Mouse (Mus musculus) splenic B cell, adult 2 months (primary cell): ENCODE results near the gene Mapk1ip1.

Experiments used
- DNase-seq: peaks from one replicate; pipeline ENCODE4 v3.0.0-alpha.2; 2011; ENCODE audit warnings: low read depth, low spot score
- H3K27me3 ChIP-seq: 2 replicates; pipeline ENCODE4 v1.6.1; 2012; ENCODE audit warnings: mild to moderate bottlenecking, low read length, moderate library complexity, mixed read lengths; ENCODE audit not compliant: control insufficient read depth, poor library complexity, insufficient read depth, severe bottlenecking
- H3K36me3 ChIP-seq: 2 replicates; pipeline ENCODE4 v1.6.1; 2012; ENCODE audit warnings: mild to moderate bottlenecking, low read length, moderate library complexity, mixed read lengths; ENCODE audit not compliant: control insufficient read depth, poor library complexity, insufficient read depth, severe bottlenecking

Mapk1ip1 gene

DNA sequence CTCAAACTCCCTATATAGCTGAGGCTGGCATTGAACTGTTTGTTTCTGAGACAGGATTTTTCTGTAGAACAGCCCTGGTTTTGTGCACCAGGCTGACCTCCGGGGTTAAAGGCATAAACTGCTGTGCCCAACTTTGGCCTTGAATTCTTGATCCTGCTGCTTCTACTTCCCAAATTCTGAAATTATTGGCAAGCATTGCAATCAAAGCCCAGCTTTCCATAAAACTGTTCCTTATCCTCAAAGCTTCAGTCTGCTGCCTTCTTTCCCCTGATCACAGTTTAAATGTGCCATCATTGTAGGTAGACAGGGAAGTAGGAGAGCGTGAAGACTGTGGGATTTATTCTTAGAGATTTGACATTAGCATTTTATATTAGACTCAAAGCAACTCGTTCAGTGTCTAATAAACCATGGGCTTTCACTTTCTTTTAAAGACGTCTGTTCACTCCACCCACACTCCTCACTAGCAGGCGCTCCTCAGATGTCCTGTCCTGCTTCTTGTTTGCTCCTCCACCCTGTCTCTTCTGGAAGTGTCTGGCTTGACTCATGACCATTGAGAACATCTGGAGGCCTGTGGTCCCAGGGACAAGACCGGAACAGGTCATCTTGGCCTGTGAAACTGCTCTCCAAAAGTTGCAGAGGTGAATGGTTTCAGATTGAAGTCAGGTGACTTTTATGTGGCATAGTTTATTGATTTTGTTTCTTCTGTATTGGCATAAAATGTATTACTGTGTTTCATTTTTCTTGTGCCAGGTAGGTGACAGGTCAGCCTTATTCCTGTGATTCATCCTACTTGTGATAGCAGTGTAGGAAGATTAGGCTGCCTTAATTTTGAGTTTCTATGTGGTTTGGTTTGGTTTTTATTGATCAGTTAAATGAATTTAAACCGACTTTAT lies 2.2 kb upstream of the Mapk1ip1 start:
- no peaks in the 10 kb centered on the region for H3K27me3 ChIP-seq
- DNase-seq, result no peak

GRCm38 (mm10) chr7:138847316-138848027 lies 1.4 kb upstream of the Mapk1ip1 start:
- Histone ChIP-seq H3K27me3 (no peaks in the 10 kb centered on the region), H3K36me3 (peaks cover 3% of the 10 kb centered on the region; the same call in 1 of the 2 replicates)
- DNase-seq, result peak; percentile 9

More for the DNA sequence above, 2.2 kb upstream of the Mapk1ip1 start:
- H3K36me3 ChIP-seq, result peaks cover 3% of the 10 kb centered on the region; the same call in 1 of the 2 replicates

- DNase-seq, result no peak
- Histone ChIP-seq H3K36me3 (peaks cover 3% of the 10 kb centered on the region), H3K27me3 (no peaks in the 10 kb centered on the region)
These were observed 474 bp upstream of the Mapk1ip1 start for GRCm38 (mm10) chr7:138846502-138846991.

DNA sequence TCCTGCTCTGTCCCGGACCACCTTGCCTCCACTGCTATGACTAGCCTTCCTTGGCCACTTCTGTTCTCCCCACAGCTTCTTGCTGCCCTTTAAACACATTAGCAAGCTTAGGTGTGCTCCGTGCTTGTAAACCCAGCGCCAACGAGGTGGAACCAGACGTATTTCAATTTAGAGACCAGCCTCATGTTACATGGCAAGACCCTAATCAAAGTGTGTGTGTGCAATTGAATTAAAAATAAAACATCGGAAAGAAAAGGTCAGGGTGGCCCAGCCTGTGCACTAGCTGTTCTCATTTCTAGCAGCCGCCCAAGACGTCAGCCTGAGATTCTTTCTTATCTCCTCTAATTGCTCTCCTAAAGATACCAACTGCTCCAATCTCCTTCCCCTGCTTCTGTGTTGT lies 962 bp downstream of the Mapk1ip1 start:
- no peaks in the 10 kb centered on the region for H3K27me3 ChIP-seq
- H3K36me3 ChIP-seq, result peaks cover 3% of the 10 kb centered on the region
- DNase-seq, result no peak

DNA sequence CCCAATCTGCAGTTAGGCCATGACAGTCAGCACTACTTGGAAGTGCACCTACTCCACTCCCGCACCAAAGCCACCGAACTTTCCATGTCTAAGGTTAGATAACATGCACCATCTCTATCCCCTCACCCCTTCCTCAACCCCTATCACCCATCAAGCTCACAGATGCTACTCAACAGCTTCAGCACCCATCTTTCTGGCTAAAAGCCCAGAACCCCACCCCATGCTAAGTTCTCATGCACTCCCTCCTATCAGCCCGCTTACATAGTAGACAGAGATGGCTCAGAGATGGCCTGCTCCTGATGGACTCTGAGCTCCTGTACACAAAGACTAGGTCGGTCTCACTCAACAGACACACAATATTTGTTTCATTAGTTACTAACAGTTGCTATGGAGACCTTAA lies 2.7 kb downstream of the Mapk1ip1 start:
- no peak for DNase-seq
- H3K27me3 ChIP-seq, result no peaks in the 10 kb centered on the region
- peaks cover 1% of the 10 kb centered on the region for H3K36me3 ChIP-seq

DNA sequence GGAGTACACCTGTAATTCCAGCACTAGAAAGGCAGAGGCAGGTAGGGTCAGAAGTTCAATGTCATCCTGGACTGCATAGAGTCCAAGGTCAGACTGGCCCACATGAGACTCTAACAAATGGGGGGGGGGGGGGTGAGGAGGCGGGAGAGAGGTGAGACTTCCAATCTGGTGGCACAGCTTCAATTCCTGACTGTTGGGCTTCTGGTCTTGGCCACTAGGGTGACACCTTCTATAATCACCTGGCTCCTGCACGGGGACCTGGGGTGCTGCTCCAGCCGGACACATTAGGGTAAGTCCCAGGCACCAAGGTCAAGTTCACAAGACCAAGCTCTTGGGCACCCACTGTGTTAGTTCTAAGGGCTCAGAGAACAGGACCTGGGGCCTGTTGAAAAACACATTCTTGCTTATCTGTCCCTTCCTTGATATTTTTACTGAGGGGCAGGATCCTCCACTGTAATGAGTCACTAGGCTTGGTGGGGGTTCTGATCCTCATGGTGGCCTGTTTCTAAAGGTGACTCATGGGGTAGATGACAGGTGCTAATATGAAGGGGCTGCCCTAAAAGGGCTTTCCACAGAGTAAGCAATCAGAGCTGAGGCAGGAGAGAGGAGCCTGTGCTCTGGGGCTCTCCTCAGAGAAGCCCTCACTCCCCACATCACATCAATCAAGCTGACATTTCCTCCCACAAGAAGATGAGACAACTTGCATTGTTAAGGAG lies 4.5 kb downstream of the Mapk1ip1 start:
- DNase-seq, result no peak
- Histone ChIP-seq H3K36me3 (no peaks in the 10 kb centered on the region; the same call in 1 of the 2 replicates), H3K27me3 (no peaks in the 10 kb centered on the region)

DNA sequence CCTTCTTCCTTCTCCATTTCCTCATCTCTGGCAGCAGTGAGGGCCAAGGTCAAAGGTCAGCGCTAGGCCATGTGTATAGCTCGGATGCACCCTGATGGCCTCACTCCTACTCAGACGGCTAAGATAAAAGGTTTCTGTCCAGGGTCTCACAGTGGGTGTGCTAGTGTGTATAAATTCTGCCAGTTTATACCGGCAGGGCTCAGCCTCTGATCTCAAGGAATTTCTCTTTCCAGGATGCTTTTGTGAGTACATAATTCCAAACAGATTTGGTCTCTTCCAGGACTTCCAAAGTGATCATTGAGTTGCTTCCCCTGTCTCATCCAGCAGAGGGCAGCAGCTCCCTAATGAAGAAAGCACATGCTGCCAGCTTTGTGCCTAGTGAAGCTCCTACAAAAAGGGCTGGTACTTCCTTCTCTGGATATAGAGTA lies 5.5 kb downstream of the Mapk1ip1 start:
- DNase-seq, result peak; percentile 71
- H3K27me3 ChIP-seq, result no peaks in the 10 kb centered on the region
- H3K36me3 ChIP-seq, result peaks cover 5% of the 10 kb centered on the region

DNA sequence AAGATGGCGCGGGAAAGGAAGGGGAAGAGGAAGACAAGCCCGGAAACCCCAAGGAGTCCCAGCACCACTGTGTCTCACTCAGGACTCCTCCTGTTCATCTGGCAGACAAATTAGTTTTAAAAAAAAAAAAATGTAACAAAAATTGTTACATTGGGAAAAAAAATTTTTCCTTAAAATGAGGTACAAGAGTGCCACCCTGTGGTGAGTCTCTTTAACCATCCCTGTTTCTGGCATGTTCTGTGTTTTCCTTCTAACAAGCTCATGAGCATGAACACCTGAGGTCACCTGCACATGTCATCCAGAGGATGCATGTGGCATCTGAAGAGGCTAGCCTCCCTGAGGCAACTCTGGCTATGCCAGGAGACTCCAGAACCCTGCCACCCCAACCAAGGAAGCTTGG lies 11.0 kb downstream of the Mapk1ip1 start:
- Histone ChIP-seq H3K27me3 (no peaks in the 10 kb centered on the region), H3K36me3 (peaks cover 5% of the 10 kb centered on the region)
- no peak for DNase-seq

GRCm38 (mm10) chr7:138827812-138828211 lies 18.3 kb downstream of the Mapk1ip1 start:
- Histone ChIP-seq H3K36me3 (no peaks in the 10 kb centered on the region), H3K27me3 (no peaks in the 10 kb centered on the region)
- DNase-seq, result peak; percentile 72

- Histone ChIP-seq H3K27me3 (no peaks in the 10 kb centered on the region), H3K36me3 (no peaks in the 10 kb centered on the region)
- no peak for DNase-seq
These were observed 20.9 kb downstream of the Mapk1ip1 start for GRCm38 (mm10) chr7:138824995-138825756.

DNA sequence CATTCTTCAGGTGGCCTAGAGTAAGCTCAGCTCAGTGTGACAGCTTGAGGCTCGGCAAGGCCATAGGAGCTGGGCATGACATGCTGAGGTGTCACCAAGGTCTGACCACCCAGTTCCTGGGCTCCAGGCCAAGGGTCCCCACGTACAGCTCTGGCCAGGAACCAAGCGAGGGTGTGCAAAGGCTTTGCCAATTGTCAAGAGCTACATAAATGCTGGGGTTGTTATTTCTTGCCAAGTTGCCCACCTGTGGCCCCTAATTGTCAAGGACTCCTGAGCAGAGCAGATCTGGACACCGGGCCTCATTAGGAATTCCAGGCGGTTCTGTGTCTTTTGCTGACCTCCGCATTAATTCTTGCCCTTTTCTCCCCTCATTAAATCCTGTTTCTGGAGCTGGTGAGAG lies 21.6 kb downstream of the Mapk1ip1 start:
- no peak for DNase-seq
- H3K27me3 ChIP-seq, result no peaks in the 10 kb centered on the region
- H3K36me3 ChIP-seq, result no peaks in the 10 kb centered on the region

DNA sequence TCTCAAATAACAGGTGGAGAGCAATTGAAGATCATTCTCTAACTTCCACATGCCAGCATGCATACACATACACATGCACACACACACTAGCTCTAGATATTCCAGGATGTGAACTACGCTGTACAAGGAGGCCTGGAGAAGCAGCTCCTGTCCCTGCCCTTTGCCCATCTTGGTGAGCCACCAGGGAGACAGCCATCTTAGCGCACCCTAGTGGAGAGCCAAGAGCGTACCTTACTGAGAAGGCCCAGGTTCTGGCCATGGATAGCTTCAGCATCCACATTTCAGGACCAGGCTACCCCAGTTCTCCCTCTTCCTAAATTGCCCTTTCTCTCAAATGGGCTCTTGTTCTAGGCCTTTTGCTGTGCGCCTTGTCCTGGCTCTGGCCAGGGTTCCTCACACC lies 27.8 kb downstream of the Mapk1ip1 start:
- no peaks in the 10 kb centered on the region for H3K36me3 ChIP-seq
- H3K27me3 ChIP-seq, result no peaks in the 10 kb centered on the region
- DNase-seq, result no peak

DNA sequence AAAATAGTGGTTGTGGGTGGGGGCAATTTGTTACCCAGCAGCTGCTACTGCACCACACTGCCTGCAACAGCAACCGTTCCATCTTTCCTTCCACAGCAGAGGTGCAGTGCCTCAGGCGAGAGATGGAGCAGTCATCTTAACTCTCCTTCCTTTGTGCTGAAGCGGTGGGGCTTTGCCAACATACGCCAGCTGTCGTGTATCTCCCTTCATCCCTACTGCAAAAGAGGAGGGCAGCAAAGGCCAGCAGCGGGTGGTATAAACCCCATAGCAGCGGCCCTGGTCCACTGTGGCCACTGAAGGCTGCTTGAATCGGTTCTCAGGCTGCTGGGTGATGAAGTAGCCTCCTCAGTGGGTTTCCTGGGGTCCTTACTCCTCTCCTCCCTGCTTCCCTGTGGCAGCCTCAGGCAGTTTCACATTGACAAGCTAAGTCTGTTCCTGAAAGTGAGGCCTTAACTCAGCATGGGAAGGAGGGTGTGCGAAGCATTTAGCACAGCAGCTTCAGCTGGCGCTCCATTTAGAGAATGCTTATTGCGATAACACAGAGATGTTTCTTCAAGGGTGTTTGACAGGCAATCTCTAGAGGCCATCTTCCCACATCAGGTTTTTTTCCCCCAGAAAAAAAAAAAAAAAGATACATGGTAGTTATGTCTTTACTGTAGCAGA lies 32.7 kb downstream of the Mapk1ip1 start:
- DNase-seq, result no peak
- H3K36me3 ChIP-seq, result no peaks in the 10 kb centered on the region
- no peaks in the 10 kb centered on the region for H3K27me3 ChIP-seq

- Histone ChIP-seq H3K36me3 (no peaks in the 10 kb centered on the region), H3K27me3 (no peaks in the 10 kb centered on the region)
- DNase-seq, result no peak
These were observed 38.9 kb downstream of the Mapk1ip1 start for GRCm38 (mm10) chr7:138807146-138807545.
